Mouse (Mus musculus): ENCODE measurements around the gene Cdc37. TPM values are rescaled to one million over a fixed set of nuclear protein-coding genes. Genes with fewer than 3 reads are reported as not detected.

Cdc37 gene
- total RNA-seq, 2 experiments from 2014 or later, result 128 to 140 TPM

DNA sequence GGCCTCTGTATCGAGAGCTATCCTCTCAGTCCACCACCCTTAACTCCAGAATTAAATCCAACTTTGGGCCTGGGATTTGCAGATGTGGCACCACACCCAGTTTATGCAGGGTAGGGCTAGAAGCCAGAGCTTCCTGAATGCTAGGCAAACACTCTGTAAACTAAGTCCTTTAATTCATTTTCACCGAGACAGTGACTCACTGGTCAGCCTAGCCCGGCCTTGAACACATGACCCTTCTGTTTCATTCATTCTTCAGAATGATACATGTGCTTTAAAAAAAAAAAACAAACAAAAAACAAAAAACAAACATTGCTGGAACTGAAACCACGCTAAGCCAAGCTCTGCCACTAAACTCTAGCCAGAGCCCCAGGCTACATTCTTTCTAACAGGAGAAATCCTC, 11.4 kb downstream of the Cdc37 start:
- no peak for DNase-seq (ENCODE audit: low spot score)

DNA sequence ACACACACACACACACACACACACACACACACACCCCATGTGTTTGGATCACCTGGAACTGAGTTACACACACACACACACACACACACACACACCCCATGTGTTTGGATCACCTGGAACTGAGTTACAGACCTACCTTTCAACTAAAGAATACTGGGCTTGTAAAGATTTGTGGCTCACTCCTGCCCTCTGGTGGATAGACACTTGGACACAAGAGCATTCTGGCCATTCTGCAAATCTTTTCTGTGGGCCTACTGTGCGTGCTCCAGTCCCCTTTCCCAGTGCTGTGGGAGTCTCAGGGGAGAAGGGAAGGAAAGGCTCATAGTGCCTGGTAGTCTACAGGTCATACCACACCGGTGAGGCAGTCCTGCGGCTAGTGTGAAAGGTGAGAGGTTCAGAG, 12.6 kb downstream of the Cdc37 start:
- DNase-seq (ENCODE audit: low spot score), result peak; percentile 63

DNA sequence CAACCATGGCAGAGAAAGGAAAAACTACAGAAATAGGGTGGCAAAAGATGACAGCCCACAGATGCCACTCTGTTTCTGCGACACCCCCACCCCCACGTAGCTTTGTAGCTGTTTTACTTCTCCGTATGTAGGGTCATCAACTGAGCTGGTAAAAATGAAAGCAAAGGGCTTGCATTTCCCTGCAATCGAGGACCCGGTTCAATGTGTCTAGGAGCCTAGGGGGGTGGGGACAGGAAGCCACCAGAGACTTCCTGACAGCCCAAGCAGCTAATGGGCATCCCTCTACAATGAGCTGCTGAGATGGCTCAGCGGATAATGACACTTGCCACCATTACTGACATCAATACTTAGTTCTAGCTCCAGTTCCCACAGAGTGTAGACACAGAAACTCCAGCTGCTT, 13.4 kb downstream of the Cdc37 start:
- no peak for DNase-seq (ENCODE audit: low spot score)

DNA sequence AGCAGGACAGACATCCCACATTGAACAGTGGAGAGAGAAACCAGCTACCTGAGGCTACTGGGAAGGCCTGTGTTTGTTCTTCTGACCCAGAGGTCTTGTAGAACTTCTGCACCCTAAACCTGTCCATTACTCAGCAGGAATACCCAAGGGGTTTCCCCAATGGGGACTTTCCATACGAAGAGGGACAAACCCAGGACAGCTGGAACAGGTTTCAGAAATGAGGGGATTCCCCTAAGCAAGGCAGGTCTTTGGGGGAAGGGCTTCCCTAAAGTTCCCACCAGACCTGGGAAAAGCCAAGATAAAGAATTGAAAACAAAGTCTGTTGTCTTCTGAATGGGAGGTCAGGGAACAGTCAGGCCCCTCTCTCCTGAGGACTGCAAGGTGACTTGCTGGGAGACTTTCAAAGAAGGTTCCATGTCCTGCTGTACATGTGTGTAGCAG, 13.8 kb downstream of the Cdc37 start:
- no peak for DNase-seq (ENCODE audit: low spot score)

- DNase-seq (ENCODE audit: low spot score), result no peak
Measured at GRCm38 (mm10) chr9:21135329-21135890, 14.4 kb downstream of the Cdc37 start.

DNA sequence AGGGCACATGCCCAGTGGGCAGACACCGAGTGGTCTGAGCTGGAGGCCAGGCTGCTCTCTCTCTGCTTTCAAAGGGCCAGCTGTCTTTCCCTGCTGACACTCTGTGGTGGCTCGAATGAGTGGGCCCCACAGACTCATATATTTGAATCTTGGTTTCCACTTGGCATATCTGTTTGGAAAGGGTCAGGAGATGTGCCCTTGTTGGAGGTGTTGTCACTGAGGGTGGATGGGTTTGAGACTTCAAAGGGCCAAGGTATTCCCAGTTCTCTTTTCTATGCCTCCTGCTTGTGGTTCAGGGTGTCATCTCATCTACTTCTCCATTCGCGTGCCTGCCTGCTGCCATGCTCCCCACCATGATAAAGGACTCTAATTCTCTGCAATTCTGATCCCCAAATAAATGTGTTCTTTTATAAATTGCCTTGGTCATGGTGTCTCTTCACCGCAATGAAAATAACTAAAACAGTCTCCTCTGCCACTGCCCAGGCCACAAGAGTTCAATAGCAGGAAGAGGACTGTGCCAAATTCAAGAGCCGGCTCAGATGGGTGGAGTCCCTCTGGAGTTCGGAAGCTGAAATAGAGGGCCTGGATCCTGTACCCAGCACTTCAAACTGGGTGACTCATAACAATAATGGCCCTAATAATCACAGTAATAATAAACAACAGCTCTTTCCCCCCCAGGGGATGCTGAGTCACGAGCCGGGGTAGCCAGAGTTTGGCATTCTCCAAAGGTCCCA, 15.0 kb downstream of the Cdc37 start:
- DNase-seq (ENCODE audit: low spot score), result peak; percentile 72

DNA sequence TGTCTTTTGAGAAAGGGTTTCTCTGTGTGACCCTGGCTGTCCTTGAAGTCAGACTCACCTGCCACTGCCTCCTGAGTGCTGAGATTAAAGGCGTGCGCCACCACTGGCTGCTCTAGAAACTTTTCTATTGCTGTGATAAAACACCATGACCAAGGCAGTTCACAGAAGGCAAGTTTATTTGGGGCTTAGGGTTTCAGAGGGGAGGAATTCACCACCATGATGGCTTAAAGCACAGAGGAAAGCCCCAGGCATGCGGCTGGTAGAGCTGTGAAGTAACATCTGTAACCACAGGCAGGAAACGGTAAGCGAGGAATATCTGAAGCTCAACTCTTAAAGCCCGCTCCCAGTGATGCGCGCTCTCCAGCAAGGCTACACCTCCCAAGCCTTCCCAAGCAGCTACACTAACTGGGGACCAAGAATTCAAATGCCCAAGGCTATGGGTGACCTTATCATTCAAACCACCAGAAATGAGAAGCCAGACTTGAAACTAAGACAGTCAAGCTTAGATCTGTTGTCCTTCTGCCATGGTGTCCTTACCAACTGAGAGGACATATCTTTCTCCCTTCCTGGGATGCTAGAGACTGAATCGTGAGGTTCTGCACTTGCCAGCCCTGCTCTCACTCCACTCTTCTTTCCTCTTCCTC, 16.6 kb downstream of the Cdc37 start:
- DNase-seq (ENCODE audit: low spot score), result no peak

- DNase-seq (ENCODE audit: low spot score), result no peak
Measured at GRCm38 (mm10) chr9:21132102-21132775, 17.5 kb downstream of the Cdc37 start.

DNA sequence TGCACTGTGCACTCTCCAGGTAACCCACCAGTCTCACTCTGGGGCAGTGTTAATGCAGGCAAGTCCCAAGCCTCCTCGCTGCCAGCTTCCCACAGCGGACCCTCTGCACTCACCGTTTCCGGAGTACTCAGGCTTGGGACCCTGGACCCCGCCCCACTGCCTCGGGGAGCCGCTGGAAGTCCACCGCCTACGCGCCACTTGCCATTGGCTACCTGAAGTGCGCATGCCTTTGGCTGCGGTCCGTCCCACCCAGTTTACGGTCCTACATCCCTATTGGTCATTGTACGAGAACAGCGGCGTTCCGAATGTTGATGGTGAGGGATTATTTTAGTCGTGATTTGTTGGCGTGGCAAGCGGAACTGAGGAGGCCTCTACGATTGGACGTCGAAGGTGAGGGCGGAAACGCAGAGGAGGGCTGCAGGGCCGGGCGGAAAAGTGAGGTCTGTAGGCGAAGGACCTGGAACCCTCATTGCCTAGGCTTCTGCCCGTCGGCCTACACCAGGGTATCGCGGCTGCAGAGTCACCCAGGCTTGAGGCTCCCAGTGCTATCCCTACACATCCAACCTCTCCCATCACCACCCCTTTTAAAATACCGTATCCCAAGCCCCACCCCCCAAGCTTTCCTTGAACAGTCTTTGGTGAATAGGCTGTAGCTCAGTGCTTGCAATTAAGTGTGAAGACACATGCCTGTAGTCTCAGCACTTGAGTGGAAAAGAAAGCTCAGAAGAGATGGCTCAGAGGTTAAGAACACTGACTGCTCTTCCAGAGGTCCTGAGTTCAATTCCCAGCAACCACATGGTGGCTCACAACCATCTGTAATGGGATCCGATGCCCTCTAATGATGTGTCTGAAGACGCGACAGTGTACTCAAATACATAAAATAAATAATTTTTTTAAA, 18.5 kb downstream of the Cdc37 start, which contains the start of gene Tyk2:
Gene Tyk2 (minus strand): TSS at position 185 of the 898 bp plus-strand sequence.
- DNase-seq (ENCODE audit: low spot score), result peak; percentile 94

DNA sequence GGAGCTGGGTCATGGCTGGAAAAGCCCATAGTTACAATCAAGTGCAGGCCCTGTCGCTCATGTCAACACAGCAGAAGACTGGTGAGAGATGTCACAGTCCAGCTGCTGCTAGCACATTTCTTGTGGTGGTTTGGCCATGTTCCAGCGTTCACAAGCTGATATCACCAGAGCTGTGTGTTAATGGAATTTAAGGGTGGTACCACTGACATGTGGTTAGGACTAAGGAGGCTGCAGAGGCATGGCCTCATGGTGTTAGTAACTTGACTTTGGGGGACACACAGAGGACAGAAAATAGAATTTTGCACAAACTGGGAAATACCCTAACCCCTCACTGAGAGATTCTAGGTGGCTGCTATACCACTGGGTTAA, 23.5 kb downstream of the Cdc37 start:
- no peak for DNase-seq (ENCODE audit: low spot score)

DNA sequence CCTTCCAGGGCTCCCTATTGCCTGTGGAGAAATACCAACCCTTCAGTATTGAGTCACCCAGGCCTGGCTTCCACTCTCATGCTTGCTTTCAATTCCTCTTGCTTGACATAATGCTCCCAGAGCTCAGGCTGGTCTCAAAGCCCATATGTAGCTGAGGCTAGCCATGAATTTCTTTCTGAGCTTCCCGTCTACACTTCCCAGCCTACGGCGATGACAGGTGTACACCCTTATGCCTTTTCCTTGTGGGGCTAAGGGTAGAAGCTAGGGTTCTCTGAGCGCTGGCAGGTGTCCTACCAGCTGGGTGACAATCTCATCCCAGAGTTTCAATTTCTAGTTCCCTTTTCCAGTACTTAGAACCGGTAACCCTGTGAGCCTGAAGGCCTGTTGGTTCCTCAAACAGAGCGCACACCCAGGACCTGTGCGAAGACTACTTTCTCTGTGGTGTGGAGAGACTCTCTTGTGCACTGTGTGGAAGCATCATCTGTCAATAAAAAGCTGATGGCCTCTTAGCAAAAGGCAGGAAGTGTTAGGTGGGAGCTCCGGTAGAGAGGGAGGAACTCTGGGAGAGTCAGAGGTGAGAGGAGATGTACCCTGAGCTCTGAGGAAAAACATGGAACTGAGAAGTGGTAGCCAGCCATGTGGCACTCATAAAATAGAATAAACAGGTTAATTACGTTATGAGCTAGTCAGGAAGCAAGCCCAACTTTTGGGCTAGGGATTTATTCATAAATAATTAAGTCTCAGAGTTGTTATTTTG, 24.1 kb downstream of the Cdc37 start:
- DNase-seq (ENCODE audit: low spot score), result no peak

- DNase-seq (ENCODE audit: low spot score), result no peak
Measured at GRCm38 (mm10) chr9:21124837-21125236, 24.9 kb downstream of the Cdc37 start.

DNA sequence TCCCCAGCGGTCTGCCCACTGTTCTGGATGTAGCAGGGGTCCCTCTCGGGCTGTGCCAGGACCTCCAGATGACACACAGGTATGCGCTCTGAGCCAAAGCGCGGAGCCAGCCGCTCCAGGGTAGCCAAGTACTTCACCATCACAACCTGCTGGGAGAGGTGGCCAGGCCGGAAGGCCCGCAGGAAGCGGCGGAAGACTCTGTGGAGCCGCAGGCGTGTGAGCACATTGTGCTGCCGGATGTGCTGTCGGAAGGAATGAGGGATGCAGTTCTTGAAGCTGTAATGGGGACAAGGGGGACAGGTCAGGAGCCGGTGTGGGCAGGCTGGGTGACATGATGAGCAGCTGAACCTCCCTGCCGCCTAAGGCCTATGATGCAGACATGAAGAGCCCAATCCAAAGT, 28.3 kb downstream of the Cdc37 start:
- no peak for DNase-seq (ENCODE audit: low spot score)

GRCm38 (mm10) chr9:21117073-21117472, 32.7 kb downstream of the Cdc37 start:
- no peak for DNase-seq (ENCODE audit: low spot score)

GRCm38 (mm10) chr9:21115105-21115504, 34.7 kb downstream of the Cdc37 start:
- DNase-seq (ENCODE audit: low spot score), result no peak

GRCm38 (mm10) chr9:21114190-21114589, 35.6 kb downstream of the Cdc37 start:
- no peak for DNase-seq (ENCODE audit: low spot score)

GRCm38 (mm10) chr9:21113751-21114150, 36.0 kb downstream of the Cdc37 start:
- DNase-seq (ENCODE audit: low spot score), result no peak

DNA sequence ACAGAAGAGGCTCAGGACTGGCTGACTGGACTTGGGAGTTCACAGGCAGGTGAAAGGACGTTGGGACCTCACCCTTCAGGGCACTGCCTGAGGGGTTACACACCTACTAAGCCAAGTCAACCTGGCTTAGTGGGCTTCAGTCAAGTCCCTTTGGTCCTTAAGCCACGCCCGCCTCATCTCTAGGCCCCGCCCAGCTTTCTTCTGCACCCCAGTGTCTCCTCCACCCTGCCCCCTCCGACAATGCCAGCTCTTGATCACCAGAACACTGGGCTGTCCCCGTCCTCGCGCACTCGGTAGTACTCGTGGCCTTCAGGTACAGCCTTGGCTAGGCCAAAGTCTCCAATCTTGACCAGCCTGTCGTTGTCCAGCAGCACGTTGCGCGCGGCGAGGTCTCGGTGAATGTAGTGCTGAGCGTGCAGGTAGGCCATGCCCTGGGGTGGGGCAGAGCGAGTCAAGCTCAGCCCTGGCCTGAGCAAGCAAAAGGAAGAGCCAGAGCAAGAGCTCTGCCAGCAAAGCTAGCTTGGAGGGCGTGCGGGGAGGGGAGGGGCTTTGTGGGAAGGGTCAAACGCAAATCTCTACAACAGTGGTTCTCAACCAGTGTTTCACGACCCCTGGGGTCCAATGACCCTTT, 42.1 kb downstream of the Cdc37 start:
- DNase-seq (ENCODE audit: low spot score), result no peak

GRCm38 (mm10) chr9:21105760-21106564, 43.8 kb downstream of the Cdc37 start:
- no peak for DNase-seq (ENCODE audit: low spot score)
